Mouse (Mus musculus) cerebellum, adult 9-10 months (tissue): Measurements from ENCODE around the gene Bdh2.

Experiments
- DNase-seq: peaks from one replicate; pipeline ENCODE4 v3.0.0; 2022

Gene Bdh2

DNA sequence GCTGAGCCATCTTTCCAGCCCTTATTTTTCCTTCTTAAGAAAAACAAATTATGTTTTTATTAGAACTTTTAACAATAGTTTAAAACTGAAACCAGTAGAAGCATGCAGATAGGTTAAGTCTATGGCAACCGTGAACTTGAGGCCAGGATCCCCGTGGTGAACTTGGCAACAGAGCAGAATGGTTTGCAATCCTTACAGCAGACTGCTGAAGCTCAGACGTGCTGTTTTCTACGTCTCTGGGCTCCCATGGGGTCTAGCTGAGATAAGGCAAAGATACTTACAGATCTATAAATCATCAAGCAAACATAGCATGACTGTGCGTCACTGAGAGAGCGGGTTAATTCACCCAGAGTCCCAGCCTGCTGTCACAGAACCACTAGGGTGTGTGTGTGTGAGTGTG, 19.1 kb downstream of the Bdh2 start:
- no peak for DNase-seq

DNA sequence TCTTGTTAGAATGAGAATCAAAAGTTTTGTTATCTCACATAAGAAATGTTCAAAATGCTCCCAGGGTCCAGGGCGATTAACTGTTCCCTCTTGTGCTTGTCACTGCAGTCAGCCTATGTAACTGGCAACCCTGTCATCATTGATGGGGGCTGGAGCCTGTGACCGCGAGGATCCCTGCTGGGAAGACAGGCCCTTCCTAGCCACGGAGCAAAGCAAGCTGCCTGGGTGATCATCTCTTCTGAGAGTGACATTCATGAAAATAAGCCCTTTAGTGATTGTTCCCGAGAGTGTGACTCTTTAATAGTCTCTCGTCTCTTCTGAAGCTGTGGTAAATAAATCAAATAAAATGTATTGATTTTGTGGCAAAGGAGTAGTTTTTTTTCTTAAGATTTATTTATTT, 23.0 kb downstream of the Bdh2 start:
- DNase-seq, result no peak

DNA sequence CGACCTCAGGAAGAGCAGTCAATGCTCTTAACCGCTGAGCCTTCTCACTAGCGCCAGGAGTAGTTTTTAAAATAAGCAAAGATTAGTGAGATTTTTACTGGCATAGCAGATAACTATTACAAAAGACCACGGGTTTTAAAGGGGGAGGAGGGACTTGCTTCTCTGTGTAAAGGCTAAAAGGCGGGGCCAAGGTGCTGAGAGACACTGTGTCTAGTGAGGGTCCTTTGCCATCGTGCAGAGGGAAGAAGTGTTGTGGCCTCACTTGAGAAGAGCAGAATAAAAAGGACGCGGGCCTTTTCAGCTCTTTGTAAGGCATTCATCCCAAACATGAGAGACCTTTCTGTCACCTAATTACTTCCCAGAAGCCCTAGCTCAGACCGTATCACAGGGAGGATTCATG, 23.5 kb downstream of the Bdh2 start:
- DNase-seq, result no peak

DNA sequence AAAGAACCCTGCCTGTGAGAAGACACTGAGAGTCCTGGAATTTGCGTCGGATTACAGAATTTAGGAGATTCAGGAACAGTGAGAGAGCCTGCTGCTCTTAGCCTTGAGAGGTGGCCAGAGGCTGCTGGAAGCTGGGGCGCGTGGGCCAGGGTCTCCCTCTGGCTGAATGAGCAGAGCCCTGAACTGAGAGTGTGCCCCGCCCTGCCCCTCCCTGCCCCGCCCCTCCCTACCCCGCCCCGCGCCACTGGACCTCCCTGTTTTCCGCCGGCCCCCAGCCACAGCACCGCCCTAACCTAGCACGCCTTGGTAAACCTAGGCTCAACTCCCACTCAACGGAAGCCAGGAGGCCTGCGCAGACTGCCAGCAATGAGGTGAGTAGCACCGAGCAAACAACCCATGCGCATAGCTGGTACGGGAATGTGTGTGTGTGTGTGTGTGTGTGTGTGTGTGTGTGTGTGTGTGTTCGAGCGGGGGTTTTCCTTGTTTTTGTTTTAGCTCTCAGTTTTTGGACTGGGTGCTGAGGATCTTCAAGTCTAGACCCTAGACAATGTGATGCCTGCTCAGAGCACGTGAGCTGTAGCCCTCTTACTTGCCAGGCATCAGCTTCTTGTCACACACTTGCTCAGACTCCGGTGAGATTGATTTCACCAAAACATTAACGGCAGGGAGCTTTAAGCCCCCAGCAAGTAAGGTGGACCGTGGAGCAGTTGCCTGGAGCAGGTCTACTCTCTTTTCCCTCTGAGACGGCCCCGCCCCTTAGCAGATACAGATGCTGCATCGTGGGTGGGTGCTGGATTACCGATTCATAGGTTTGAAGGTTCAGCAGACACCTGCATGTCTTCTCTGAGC, 26.6 kb downstream of the Bdh2 start, which contains the start of gene Slc9b2:
TSS of gene Slc9b2 (plus strand) at position 290 of the 849 bp plus-strand sequence.
- no peak for DNase-seq

DNA sequence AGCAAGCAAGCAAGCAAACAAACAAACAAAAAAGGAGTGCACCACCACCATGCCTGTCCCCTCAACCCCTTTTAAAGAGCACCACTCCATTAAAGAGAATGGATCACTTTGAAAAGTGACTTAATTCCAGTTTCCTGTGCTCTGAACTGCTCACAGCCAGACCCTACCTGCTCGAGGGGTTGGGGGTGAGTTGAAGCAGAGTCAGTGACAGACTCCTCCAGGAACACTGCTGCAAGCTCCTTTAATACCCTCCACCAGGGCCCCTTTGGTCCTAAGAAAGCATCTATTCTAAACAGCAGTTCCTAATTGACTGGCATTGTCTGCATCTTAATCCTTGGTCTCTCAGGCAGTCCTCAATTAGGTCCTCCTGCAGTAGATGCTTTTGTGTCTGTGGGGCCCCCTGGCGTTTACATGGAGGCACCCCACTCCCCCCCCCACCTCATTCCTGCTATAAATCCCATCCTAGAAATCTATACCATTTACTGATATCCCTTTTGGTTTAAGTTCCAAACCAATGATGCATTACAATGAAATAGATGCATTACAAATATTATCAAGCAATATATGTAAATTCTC, 32.0 kb downstream of the Bdh2 start:
- DNase-seq, result no peak

DNA sequence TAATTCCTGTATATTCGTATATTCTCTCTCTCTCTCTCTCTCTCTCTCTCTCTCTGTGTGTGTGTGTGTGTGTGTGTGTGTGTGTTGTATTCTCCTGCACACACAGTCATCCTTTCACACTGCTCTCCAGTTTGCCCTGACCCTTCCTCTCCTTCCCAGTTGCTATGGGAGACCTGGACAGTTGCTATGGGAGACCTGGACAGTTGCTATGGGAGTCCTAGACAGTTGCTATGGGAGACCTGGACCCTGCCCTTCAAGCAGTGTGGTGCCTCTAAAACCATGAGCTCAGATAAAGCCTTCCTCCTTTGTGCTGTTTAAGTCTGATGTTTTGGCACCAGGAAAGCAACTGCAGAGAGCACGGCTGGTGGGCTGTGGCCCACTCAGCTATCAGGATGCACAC, 32.7 kb downstream of the Bdh2 start:
- no peak for DNase-seq

DNA sequence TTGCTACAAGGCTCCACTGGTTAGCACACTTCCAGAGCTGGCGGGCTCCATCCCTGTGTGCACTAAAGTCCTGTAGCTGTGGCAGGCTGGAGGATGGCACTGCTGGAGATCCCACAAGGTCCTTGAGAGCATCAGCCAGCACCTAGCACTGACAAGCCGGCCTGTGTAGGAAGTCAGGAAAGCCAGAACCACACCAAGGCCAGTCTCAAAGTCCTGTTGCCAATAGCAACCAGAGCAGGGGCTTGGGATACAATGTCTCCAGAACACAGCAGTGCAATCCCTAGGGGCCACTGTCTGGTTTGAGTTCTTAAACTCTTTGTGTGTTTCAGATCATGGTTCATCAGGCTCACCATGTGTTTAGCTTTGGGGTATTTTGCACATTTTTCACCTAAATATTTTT, 33.8 kb downstream of the Bdh2 start:
- DNase-seq, result no peak

DNA sequence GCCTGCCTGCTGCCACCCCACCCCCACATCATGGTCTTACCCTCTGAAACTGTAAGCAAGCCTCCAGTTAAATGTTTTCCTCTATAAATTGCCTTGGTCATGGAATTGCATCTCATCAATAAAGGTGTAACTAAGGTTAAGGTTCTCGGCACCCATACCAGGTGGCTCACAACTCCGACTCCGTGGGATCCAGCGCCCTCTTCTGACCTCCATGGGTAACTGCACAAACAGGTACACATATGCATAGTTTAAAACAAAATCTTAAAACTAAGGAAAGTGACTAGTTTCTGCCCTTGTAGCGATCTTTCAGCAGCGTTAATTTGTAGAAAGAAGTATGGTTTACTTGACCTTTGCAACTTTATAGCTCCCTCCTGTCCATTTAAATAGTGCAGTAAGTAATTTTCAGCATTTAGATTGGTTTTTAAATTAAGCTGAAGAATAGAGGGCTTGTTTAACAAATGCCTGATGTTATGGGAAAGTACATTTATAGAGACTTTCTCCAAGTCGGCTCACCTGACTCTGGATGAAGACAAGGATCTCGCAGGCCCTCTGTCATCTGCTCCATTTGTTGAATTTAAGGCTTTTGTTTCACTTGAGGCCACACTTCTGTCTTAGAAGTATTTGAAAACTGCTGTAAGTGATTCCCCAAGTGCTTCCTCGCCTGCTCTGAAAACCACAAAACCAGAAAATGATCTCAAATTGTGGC, 34.9 kb downstream of the Bdh2 start:
- DNase-seq, result no peak

DNA sequence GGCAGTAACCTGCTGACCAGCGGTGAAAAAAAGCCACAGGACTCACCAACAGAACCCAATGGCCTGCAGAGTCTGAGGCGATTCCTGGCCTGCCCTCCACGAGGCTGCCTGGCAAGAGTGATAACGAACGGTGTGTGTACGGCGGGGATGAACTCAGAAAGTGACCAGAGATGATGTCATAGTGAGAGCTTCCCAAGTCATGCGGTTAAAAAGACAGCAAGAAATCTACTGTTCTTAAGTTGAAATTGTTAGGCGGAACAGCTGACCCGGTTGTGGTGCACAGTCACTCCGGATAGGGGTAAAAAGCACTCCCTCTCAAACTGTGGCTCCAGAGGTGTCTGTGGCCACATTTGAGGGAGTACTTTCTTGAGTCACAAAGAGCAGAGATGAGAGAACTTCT, 37.3 kb downstream of the Bdh2 start:
- no peak for DNase-seq

DNA sequence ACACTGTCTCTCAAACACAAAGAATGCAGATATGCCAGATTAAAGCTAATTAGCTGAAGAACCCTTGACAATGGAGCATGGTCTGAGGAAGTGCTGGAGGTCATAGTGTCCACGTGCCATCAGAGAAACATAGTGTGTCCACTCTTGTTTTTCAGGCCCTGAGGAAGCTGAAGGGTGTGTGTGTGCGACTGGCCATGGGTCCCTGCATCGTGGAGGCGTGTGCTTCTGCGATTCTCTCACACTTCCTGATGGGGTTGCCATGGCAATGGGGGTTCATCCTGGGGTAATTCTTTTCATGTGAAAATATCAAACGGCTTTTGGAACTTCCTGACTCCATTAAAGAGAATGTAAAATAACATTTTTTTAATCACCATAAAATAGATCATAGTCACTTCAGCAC, 43.3 kb downstream of the Bdh2 start:
- DNase-seq, result no peak

DNA sequence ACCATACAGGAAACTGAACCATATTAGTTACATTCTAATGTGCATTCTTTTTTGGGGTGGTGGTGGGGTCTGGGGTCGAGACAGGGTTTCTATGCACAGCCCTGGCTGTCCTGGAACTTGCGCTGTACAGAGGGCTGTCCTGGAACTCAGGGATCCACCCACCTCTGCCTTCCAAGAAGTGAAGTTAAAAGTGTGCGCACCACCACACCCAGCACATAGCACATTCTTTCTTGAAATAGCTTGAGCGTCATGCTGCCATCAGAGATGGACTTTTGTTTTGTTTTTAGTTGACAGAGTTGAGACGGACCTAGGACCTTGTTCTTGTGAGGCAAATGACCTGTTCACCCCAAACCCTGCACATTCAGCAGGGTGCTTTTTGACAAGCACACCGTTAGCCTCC, 46.2 kb downstream of the Bdh2 start:
- DNase-seq, result no peak

DNA sequence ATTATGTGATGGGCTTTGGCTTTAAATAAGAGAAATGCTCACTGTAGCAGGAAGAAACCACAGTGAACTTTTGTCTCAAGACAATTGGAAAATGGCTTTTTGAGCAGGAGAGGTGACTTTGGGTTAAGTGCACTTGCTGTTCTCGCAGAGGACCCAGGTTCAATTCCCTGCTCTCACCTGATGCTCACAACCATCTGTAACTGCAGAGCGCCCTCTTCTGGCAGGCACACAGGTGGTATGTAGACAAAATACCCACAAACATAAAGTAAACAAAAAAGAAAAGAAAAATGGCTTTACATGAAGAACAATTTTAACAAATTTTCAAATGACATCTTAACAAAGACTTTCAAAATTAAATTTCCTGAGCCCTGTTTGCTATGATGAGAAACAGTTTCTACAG, 46.6 kb downstream of the Bdh2 start:
- DNase-seq, result no peak

DNA sequence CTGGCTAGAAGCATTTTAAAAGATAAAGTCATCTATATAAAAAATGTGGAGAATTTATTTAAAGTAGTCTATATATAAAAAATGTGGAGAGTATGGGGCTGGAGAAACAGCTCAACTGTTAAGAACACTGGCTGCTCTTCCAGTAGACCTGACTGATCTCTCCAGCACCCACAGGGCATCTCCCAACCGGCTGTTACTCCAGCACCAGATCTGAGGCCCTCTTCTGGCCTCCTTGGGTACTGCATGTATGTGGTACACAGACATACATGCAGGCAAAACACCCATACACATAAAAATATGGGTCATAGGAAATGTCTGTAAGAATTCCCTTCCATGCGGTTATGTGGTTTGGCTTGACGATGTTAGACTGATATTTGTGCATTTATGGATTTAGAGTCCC, 47.5 kb downstream of the Bdh2 start:
- peak; percentile 4 for DNase-seq

DNA sequence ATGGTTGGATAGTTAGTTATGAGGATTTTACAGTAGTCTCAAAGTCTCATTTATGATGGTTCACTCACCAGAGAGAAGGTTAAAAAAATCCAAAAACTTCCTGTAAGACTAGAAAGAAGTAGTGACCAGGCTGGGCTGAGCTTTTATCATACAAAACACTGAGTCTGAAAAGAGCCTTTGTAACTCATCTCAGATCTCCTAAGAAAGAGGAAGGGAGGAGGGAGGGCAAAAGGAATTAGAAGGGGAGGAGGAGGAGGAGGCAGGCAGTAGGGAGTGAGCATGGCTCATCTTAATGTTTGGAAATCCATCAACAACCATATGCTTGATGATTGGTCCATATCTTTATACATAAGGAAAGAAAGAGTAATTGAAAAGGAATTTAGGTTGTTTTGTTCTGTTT, 51.7 kb downstream of the Bdh2 start:
- DNase-seq, result no peak

DNA sequence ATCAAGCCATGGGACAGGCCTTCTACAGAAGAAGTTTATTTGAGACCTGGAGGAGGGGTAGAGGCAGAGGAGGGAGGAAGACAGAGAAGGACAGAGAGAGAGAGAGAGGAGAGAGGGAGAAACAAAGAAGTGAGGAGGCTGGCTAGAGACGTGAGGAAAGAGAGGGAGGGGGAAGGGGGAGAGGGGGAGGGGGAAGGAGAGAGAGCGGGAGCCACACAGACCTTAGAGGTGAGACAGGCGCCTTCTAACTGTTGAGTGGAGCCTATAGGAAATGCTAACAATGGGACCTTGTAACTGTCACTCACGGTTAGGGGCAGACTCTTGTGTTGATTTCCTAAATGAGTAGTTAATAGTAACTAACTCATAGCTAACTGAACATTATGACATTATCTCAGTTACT, 52.7 kb downstream of the Bdh2 start:
- no peak for DNase-seq

DNA sequence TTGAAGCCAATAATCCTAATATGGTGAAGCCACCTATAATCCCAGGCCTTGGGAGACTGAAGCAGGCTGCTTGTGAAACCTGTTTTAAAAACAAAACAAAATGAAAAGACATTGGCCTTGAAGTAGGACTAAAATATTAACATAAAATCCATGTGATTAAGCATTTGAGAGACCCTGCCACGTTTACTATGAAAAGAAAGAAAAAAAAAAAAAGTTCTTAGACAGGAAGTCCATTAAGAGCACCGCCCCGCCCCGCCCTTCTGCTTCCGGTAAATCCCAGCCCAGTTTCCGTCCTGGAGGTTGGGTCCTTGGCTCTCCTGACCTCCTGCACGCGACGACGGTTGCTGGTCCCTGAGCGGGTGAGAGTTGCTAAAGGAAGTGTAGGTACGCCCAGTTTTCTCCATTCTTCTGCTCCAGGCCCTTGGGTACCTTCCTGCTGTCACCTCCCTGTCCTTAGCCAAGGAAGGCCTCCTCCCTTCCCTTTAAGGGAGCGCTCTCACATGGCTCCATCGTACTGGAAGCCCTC, 66.8 kb downstream of the Bdh2 start, which contains the start of gene Slc9b1:
TSS of gene Slc9b1 (plus strand) at position 291 of the 526 bp plus-strand sequence.
- DNase-seq, result no peak

DNA sequence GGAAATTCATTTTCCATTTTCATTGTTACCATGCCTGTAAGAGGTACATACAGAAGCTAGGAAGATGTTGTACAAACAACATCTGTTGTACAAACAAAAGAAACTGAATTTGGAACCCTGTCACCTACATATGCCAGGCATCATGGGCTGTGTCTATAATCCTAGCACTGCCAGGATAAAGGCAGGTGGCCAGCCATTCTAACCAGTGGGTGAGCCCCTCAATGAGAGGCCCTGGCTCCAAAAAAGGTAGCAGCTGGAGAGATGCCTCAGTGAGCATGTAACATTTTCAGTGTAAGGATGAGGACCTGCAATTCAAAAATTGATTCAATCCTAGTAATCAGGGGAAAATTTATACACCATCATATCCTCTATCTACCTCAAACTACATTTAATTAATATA, 68.0 kb downstream of the Bdh2 start:
- DNase-seq, result no peak

DNA sequence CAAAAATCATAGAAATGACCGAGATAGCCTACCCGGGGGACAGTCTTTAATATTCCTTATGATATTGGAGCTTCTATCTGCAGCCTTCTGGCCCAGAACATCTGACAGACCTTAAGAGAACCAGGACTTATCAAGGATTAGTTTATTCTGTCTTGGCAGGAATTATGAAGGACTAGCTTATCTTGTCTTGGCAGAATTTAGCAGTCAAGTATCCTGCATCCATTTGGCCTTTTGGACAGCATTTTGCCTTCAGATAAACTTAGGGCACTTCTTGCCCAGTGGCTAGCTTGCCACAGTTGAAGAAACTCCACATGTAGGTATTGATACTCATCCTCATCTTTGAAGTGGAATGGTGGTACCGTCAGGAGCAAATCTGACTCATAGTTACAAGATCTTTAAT, 70.8 kb downstream of the Bdh2 start:
- no peak for DNase-seq
